Mouse (Mus musculus): ENCODE results near the gene Slc39a13.
"Not testable (repeated sequence)": the region's sequence is repeated elsewhere in the genome, so short reads cannot be mapped to it uniquely, and the experiment has no call there.

Slc39a13 gene

GRCm38 (mm10) chr2:91025081-91025516, 45.1 kb downstream of the Slc39a13 start:
- DNase-seq (ENCODE audit: low read depth), result no peak

GRCm38 (mm10) chr2:91023956-91024355, 46.3 kb downstream of the Slc39a13 start:
- no peak for DNase-seq (ENCODE audit: low read depth)

GRCm38 (mm10) chr2:91023131-91023530, 47.1 kb downstream of the Slc39a13 start:
- no peak for DNase-seq (ENCODE audit: low read depth)

DNA sequence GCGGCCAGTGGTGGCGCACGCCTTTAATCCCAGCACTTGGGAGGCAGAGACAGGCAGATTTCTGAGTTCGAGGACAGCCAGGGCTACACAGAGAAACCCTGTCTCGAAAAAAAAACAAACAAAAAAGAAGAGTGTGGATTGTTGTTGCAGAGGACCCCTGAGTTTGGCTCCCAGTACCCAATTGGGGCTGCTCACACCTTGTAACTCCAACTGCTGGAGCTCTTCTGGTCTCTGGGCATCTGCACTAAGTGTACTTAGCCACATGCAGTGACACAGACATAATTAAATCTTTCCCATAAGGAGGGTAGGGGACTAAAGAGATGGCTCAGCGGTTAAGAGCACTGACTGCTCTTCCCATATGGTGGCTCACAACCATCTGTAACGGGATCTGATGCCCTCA, 48.0 kb downstream of the Slc39a13 start:
- not testable (repeated sequence) for DNase-seq (ENCODE audit: low read depth)

- no peak for DNase-seq (ENCODE audit: low read depth)
Observed at GRCm38 (mm10) chr2:91019911-91020310, 50.3 kb downstream of the Slc39a13 start.

- no peak for DNase-seq (ENCODE audit: low read depth)
Observed at GRCm38 (mm10) chr2:91018061-91018788, 52.0 kb downstream of the Slc39a13 start.

- no peak for DNase-seq (ENCODE audit: low read depth)
Observed at GRCm38 (mm10) chr2:91015386-91015785, 54.8 kb downstream of the Slc39a13 start.

GRCm38 (mm10) chr2:91013881-91014280, 56.3 kb downstream of the Slc39a13 start:
- DNase-seq (ENCODE audit: low read depth), result no peak

Data from induced T-regulatory cell, adult 2 months (primary cell).